Mouse (Mus musculus): Measurements from ENCODE around the gene Pbrm1.

Gene Pbrm1

GRCm38 (mm10) chr14:31069086-31069733 is 50.3 kb downstream of the Pbrm1 start:
- in situ Hi-C loops (cut with MboI, MseI), result loop anchor here in 1 of 2 experiments (10.0 kb wide), 1 partner anchor 1016 kb away; the partner anchor contains the start of genes Dph3 and Oxnad1

GRCm38 (mm10) chr14:31078597-31079208 is 59.8 kb downstream of the Pbrm1 start:
- in situ Hi-C loops (cut with MboI, MseI), result loop anchor here in 1 of 2 experiments (5.0 kb wide), 1 partner anchor 41 kb away; no protein-coding TSS in a partner anchor

GRCm38 (mm10) chr14:31079313-31080028 is 60.5 kb downstream of the Pbrm1 start:
- in situ Hi-C loops (cut with MboI, MseI), result loop anchor here in 1 of 2 experiments (5.0 kb wide), 1 partner anchor 42 kb away; no protein-coding TSS in a partner anchor

GRCm38 (mm10) chr14:31081147-31081546 is 62.2 kb downstream of the Pbrm1 start:
- in situ Hi-C loops (cut with MboI, MseI), result no loop called here

- in situ Hi-C loops (cut with MboI, MseI), result no loop called here
Measured at GRCm38 (mm10) chr14:31087433-31087832, 68.5 kb downstream of the Pbrm1 start.

GRCm38 (mm10) chr14:31088515-31088914 is 69.6 kb downstream of the Pbrm1 start:
- in situ Hi-C loops (cut with MboI, MseI), result no loop called here

- in situ Hi-C loops (cut with MboI, MseI), result loop anchor here in 1 of 2 experiments (5.0 kb wide), 1 partner anchor 107 kb away; no protein-coding TSS in a partner anchor
Measured at GRCm38 (mm10) chr14:31089918-31090317, 71.0 kb downstream of the Pbrm1 start.

GRCm38 (mm10) chr14:31105156-31105555 is 86.2 kb downstream of the Pbrm1 start:
- in situ Hi-C loops (cut with MboI, MseI), result no loop called here

GRCm38 (mm10) chr14:31110613-31111012 is 91.7 kb downstream of the Pbrm1 start:
- in situ Hi-C loops (cut with MboI, MseI), result no loop called here

- in situ Hi-C loops (cut with MboI, MseI), result no loop called here
Measured at GRCm38 (mm10) chr14:31112187-31112586, 93.2 kb downstream of the Pbrm1 start.

GRCm38 (mm10) chr14:31114011-31114410 is 95.1 kb downstream of the Pbrm1 start:
- in situ Hi-C loops (cut with MboI, MseI), result no loop called here

GRCm38 (mm10) chr14:31115522-31115921 is 96.6 kb downstream of the Pbrm1 start:
- in situ Hi-C loops (cut with MboI, MseI), result loop anchor here in 1 of 2 experiments (5.0 kb wide), 1 partner anchor 58 kb away; no protein-coding TSS in a partner anchor

GRCm38 (mm10) chr14:31125106-31126075 is 106.5 kb downstream of the Pbrm1 start:
- in situ Hi-C loops (cut with MboI, MseI), result no loop called here

GRCm38 (mm10) chr14:31126826-31127225 is 107.9 kb downstream of the Pbrm1 start:
- in situ Hi-C loops (cut with MboI, MseI), result no loop called here

- in situ Hi-C loops (cut with MboI, MseI), result no loop called here
Measured at GRCm38 (mm10) chr14:31128101-31128825, 109.3 kb downstream of the Pbrm1 start.

- in situ Hi-C loops (cut with MboI, MseI), result no loop called here
Measured at GRCm38 (mm10) chr14:31128826-31129219, 109.9 kb downstream of the Pbrm1 start, which contains the start of gene Smim4. Gene Smim4 (minus strand): TSS chr14:31128956.

GRCm38 (mm10) chr14:31129326-31130235 is 110.6 kb downstream of the Pbrm1 start:
- in situ Hi-C loops (cut with MboI, MseI), result no loop called here

GRCm38 (mm10) chr14:31130236-31131220 is 111.6 kb downstream of the Pbrm1 start, which contains the start of gene Nt5dc2:
Gene Nt5dc2 (plus strand): TSS chr14:31131053.
- in situ Hi-C loops (cut with MboI, MseI), result no loop called here
